Mouse (Mus musculus) lung, adult 18-20 months (tissue): ENCODE data around the gene Kctd21.
A peak's percentile ranks its signal among the peaks of the same experiment; 100 is the strongest.

Experiments
- DNase-seq, 2 experiments: peaks; one replicate each; pipeline ENCODE4 v3.0.0; 2022; ENCODE audit warnings: mixed read lengths in 2 of 2

Gene Kctd21

DNA sequence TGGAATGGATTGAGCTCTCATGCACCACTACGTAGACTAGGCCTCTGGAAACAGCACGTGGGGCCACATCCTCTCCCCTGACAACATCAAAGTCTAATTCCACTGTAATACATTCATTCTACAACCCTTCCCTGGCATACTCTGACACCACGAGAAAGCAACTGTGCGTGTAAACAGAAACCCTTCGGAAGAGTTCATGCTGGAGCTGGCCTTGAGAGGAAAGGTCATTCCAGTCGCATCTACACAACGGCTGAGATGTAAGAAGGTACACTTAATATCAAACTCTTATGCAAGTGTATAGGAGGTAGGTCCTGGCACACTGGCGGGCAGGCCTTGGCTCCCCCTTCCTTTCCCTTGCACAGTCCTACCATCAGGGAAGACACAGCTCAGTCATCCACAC, 7.8 kb upstream of the Kctd21 start:
- DNase-seq, result no peak

DNA sequence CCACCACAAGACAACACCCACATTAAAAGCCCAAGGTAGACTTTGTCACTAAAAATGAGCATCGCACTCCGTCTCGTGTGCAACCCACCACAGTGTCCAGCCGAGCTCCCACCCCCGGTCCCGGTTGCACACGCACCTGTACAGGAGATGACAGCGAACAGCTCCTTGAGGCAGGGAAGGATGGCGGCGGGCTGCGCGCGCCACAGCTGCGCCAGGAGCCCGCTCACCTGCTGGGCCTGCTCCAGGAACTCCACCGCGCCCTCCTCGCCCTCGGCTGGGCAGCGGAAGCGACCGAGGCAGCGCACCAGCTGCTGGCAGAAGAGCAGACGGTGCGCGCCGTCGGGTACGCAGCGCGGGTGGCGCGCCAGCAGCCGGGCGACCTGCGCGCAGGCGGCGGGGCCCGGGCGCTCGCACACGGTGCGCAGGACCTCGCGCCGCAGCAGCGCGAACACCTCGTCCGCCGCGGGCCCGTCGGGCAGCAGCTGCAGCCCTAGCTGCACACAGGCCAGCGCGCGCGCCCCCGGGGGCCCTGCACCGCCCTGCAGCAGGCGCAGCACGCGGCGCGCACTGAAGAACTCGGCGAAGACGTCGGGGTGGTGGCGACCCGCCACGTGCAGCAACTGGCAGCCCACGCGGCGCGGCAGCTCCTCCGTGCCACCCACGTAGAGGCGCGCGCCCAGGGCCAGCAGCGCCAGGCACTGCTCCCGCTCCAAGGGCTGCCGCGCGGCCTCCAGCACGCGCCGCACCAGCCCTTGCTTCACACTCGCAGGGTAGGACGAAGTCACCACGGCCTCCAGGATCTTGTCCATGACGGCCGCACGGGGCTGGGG, 6.8 kb upstream of the Kctd21 start:
- no peak for DNase-seq

DNA sequence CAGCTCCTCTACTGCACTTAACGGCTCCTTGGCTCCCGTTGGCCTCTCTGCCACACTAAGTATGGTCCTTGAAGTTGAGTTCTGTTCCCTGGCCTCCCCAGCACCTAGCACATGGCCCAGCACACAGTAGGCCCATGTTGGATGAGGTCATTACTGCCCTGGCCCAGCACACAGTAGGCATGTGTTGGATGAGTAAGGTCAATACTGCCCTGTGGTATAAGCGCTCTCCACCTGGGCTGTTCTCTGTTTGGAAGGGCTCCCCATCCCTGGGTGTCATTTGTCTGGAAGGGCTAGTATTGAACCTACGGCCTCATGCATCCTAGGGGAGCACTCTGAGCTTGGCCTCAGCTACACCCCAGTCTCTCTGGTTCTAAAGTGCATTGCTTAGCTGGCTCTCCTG, 4.8 kb upstream of the Kctd21 start:
- DNase-seq, result no peak

DNA sequence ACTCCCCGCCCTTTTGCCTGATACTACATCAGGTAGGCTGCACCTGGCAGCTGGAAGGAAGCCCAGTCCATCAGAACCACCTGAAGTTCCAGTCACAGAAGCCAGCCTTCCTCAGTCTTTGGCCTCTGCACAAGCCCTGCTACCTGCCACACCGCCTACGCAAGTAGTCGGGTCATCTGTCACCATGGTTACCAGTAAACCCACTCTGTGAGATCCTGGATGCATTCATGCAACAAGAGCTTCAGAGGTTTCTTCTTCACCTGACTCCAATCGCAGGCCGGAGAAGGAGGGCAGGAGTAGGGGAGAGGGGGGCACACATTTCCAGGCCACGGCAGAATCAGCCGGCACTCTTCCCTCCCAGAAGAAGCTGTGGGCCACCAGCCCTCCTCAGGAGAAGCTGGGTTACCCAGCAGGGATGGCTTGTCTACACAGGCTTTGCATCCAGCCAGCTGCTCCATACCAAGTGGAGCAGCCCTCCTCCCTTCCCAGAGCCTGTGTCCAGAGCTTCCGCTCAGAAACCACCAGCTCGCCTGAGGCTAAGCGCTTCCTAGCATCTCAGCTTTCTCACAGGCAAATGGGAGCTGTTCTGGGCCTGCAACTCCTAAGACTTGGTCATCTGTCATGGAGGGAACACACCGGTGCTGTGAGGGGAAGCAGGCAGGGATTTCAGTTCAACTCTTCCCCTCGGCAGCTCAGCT, 3.1 kb upstream of the Kctd21 start:
- peak; percentile 53 to 69 for DNase-seq

DNA sequence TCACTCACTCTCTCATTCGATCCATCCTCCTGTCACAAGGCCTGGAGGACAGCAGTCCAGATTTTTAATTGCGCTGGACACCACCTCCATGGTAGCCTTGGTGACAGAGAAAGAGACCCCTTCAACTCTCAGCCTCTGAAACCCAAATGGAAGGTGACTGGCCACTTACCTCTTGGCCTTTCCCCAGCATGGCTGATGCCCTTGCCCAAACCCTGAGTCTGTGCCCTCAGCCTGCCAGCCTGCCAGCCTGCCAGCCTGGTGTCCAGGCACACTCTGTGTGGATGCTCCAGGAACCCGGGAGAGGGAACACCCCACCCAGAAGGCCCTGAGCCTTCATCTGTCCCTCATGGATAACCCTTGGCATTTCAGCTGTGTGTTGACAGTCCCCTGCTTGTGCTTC, 2.5 kb upstream of the Kctd21 start:
- DNase-seq, result no peak

DNA sequence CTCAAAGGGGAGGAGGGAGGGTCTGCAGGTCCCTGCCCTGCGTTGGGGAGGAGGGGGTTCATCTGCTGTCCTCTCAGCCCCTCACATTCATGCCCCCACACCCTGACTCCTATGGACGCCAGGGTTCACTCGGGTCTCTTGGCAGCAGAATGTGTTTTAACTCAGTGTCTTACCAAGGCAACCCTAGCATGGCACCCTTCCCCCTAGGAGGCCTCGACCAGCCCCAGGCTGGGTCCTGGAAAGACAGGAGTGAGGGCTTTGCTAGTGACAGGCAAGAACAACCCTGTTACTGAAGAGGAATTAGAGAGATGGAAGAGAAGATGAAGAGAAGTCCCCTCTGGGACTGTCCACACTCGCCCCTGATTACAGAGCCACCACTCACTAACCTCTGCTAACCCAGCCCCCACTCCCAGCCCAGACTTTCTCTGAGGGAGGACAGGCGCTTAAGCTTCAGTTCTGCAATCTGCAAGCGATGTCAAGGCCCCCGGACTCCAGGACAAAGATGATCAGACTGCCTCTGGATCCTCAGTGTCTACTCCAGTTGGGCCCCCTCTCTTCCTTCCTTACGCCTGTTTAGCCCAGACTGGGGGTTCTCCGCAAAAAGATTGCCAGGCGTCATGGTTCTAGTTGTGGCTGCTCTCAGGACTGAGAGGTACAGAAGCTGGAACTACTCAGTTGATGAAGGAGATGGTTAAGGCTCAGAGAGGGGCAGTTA, 1.0 kb upstream of the Kctd21 start:
- no peak for DNase-seq

DNA sequence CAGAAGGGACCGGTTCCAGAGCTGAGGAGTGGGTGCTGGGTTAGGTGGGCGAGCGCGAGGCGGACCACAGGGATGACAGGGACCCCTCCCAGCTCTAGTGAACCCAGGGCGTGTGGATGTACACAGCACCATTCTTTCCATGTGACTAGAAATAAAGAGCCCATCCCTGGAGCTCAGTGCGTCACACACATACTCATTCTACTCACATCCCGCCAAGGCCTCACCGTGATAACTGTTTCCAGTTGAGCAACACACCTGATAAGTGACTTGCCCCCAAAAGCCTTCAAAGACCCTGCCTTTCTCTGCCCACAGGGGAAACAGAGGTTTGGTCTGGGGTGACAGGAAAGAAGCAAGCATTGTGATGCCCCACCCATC, 527 bp downstream of the Kctd21 start:
- DNase-seq, result peak in 1 of 2 experiments; percentile 19

DNA sequence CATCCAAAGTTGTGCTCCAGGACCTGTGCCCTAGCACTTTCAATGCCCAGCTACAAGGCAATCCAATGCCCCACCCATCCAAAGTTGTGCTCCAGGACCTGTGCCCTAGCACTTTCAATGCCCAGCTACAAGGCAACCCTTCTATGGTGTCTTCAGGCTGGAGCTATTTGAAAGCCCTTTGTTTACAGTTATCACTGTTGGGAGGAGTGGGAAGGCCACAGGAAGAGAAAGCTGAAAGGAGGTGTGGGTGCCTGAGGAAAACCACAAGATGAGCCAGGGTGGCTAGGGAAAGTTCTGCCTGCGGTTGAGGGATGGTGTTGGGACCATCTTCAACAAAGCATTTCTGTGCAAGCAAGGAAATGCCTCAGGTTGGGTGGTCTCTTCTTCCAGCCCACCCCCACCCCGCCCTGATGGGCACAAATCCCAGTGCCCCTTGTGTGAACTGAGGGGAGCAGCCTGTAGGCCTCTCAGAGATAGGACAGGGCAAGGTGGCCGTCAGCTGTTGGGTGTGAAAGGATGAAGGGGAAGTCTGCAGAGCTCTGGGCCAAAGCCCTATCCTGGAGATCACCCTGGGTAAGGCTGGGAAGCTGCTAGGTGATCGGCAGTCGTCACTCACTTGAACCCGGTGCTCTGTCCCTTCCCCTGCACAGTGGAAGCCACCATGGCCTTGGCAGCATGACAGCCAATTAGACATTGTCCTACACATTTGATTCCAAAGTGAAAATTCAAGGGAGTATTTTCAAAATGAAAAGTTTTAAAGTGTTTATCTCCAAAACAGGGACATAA, 1.2 kb downstream of the Kctd21 start:
- no peak for DNase-seq

DNA sequence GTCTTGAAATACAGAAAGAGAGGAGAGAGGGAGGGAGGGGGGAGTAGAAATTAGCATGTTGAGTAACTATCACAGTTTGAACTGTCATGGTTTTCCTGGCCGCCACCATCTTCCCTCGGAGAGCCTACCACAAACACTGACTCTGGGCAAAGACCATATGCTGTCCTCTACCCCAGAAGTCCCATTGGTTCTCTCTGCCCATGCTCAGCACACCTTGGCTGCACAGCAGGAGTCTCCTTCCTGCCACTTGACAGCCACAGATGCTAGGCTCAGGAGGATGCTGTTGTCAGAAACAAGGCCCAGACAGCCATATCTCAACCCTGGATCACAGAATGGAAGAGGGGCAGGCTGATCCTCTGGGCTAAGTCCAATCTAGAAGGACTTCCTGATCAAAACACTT, 2.3 kb downstream of the Kctd21 start:
- DNase-seq, result no peak

DNA sequence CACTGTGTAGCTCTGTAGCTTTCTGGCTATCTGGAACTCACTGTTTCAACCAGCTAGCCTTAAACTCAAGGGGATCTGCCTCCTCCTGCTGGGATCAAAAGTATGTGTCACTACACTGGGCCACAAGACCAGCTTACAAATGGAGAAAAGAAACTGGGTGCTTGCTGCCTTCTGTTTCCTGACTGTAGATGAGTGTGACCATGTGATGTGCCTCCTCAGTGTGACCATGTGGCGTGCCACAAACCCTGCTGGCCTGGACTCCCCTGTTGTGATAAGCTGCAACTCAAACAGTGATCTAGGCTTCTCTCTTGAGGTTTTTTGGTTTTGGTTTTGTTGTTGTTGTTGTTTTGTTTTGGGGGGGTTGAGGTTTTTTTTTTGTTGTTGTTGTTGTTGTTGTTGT, 4.6 kb downstream of the Kctd21 start:
- DNase-seq, result no peak

DNA sequence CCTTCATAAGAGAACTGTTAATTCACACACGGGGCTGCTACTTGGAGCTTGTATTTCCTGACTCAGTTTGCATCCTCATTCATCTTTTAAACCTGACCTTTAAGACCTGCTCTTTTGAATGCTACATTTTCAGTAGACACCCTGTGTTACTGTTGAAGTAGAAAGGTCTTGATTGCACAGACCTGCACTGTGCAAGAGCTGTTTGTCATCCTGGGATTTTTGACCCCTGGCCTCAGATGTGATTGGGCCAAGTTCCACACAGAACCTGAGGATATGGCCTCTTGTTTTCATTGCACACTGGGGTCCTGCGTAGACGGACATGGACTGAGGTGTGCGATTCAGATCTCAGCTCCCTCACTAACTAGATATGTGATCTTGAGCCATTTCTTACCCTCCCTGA, 6.5 kb downstream of the Kctd21 start:
- DNase-seq, result no peak

DNA sequence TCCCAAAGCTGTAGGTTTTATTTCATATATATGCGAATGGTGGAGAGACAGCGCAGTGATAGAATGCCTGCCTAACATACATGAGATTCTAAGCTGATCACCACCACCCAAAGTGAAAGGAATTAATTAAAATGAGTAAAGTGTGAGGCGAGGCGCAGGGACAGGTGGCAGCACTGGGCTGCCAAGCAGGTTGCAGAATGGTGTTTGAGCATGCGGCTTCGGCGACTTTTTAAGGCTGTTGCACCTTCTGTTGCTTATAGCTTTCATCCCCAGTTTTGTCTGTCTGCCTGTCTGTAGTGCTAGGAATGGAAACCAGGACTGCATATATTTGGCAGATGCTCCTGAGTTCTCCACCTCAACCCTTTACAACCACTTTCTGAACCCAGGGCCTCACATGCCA, 7.5 kb downstream of the Kctd21 start:
- no peak for DNase-seq

DNA sequence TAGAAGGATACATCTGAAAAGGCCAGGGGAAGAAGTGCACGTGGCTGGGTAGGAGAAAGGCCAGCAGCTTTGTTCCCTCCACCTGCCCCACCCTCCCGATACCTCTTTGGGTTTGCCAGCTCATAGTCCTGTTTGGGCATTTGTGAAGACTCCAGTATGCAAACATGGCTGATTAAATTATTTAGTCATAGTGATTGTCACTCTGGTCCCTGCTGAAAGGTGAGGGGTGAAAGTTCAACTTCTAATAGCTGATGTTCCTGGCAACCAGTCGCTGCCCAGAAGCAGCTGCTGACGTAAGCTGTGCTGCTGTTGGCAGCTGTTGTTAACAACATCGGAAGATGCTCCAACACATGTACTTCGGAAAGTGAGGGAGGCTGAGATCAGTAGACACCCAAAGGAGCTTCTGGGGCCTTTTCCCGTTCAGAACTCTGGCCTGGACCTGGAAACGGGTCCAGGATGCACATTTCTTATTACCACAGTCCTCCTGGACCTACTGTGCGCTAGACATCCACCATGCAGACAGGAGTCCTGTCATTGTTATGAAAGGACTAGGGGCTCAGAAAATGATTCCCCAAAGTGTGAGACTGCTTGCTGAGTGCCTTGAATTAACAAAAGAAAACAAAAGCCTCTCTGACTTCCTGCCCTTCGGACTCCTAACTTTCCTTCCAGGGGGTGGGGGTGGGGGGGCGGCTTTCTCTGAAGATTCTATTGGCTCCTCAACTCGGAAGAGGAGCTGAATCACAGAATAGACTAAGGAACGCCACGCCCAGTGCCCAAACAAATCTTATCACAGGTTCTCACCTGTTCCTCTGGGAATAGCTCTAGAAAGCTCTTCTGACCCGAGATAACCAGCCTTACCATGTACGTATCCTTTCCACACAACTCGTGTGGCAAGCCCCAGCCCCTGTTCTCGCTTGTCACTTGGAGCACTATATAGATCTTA, 9.1 kb downstream of the Kctd21 start:
- DNase-seq, result peak; percentile 34 to 58

DNA sequence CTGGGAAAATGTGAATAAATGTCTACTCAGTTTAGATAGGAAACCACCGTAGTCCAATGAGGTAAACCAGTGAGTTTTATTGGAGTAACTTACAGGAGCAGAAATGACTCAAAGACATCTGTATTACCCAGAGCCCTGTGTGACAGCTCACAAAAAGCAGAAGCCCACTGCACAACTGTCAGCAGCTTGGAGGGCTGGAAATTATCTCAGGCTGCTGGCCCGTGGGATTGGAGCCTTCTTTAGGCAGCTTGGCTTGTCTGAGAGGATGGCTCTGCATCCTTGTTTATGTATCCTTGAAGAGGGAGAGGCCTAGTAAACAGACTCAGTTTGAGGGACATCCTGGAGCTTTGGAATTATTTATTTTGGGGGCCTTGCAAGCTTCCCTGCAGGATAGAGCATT, 10.8 kb downstream of the Kctd21 start:
- DNase-seq, result no peak

DNA sequence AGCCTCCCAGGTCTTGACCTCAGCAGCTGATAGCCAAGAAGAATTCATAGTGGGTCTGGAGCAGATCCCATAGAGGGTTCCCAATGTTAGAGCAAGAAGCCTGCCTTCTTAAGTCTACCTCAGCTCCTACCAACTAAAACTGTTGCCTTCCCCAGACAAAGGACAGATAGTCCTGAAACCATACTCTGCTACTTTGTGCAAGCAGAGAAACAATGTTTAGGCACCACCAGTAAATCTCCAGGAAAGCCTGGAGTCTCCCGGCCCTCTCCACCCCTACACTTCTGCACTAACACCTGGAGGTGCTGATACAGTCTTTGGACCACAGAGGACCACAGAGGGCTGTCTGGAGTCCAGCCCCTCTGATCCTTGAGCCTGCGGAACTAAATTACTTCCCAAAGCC, 12.5 kb downstream of the Kctd21 start:
- DNase-seq, result no peak

DNA sequence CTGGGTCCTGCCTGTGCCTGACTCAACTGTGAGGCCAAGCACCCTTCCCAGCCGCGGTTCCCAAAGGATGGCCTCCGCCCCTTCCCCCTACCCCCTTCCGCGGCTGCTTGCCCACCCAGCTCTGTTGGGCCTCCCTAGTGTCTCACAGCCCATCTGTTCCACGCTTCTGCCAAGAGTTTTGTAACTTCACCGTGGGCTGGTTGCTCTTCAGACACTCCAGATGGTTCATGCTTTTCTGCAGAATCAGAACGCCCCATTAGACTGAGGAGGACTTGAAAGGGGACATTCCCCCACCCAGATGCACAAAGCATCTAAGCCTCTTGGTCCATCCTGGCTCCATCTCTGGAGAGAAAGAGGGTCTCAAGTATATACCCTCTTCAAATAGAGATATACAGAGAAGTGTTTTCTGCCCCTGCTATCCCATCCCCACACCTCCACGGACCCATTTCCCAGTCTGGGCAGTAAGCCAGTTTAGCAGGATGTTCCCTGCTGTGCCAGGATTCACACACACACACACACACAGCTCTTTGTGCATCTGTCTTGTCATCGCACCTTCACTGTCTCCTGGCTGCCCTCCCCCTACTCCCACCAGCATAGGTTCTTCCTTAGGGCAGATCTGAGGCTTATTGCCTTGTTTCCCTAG, 13.2 kb downstream of the Kctd21 start:
- peak in 1 of 2 experiments; percentile 31 for DNase-seq

DNA sequence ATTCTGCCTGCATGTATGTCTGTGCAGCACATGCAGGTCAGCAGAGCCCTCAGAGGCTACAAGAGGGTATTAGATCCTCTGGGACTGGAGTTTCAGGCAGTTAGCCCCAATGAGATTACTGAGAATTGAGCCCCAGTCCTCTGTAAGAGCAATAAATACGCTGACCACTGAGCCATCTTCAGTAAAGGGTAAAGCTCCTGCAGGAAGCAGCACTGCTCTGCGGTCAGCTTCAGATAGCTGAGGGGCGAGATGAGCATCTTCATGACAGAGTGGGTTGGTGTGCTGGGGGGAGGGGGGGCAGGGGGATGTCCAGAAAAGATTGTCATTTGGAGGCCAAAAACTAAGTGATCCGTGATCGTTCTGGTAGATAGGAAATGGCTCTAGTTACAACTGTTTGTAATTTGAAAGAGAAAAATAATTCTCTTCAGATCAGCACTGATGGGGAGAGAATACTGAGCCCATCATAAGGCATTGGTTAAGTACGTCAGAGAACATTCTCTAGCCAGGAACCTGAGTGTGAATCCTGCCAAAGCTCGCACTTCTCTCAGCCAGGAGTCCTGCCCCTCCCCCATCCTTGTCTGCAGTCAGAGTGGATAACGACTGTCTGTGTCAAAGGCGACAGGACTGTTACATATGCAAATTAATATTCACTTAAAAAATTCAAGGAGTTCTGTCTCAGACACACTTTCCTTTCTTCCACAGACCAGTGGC, 14.1 kb downstream of the Kctd21 start:
- no peak for DNase-seq

DNA sequence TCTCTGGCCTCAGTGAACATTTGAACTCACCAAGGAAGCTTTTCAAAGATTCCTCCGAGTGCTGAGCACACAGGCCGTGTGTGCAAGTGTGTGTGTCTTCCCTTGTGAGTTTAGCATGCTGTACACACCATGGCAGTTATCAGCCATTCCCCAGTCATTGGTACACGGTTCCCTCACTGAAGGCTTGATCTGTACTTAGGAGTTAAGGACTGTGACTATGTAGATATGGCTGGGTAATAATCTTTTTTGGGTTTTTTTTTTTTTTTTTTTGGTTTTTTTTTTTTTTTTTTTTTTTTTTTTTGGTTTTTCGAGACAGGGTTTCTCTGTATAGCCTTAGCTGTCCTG, 14.7 kb downstream of the Kctd21 start:
- DNase-seq, result no peak

DNA sequence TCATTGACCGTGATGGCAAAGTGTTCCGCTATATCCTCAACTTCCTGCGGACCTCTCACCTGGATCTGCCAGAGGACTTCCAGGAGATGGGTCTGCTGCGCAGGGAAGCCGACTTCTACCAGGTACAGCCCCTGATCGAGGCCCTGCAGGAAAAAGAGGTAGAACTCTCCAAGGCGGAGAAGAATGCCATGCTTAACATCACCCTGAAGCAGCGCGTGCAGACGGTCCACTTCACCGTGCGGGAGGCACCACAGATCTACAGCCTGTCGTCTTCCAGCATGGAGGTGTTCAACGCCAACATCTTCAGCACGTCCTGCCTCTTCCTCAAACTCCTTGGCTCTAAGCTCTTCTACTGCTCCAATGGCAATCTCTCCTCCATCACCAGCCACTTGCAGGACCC, 15.3 kb downstream of the Kctd21 start:
- DNase-seq, result no peak

DNA sequence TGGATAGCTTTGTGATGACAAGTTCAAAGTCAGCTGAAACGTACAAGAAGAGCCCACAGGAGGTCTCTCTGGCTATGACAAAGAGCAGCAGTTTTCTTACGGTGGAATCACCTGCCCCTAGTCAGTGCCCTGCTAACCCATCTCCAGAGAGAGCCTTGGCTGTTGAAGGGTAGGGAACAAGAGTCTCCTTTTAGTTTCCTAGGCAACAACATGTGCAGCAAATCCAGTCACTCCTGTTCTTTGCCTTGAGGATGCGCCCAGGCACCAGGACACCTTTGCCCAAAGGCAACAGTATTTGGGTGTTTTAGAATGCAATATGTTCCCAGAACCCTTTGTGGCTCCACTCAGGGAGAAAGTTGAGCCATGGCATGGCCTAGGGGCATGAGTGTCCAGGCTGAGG, 16.2 kb downstream of the Kctd21 start:
- DNase-seq, result no peak

DNA sequence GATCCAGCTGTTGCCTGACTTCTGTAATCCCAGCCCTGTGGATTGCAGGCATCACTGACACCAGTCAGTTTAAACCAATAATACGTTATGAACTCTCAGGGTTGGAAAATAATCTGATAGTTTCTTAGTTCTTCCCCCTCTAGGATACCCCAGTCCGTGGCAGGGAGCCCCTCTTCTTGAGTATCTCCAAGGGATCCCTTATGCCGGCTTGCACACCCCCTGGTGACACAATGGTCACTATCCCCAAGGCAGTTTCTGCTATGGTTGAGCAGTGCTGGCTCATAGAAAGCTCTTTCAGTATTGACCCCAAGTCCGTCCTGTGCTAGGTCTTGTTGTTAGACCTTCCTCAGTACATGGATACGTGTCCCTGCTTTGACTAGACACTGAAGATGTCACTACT, 16.7 kb downstream of the Kctd21 start:
- no peak for DNase-seq
